Comparison of ENCODE assay signal across 1 mouse cellular context in the genomic region with DNA sequence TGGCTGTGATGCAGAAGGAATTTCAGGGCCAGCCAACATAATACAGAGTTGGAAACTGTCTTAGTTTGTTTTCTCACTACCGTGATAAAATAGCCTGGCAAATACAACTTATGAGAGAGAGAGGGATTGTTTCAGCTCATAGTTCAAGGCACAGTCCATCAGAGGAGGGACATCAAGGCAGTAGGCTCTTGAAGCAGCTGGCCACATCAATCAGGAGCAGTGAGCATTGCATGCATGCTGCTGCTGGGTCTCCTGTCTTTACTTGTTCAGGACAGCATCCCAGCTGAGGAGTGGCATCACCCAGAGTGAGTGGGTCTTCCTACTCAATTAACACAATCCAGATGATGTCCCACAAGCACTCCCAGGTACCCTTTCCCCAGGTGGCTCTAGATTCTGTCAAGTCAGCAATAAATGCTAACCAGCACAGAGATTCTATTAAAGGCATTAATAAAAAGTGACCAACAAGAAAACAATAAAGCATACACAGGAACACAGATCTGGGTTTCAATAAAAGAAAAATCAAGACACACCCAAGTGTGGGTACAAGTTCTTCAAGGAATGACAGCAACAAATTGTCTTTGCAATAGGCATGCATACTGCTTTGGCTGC.
TF ChIP-seq lines count a peak whose summit lies in the region.

No protein-coding gene starts in this region.

TF ChIP-seq in CH12.LX, 34 proteins besides CTCF, POLR2A, EP300 and RAD21 (continued from another document):
- no peak for TF ChIP-seq JUN (IDR thresholded peaks at IDR 0.05; ENCODE audit: insufficient read depth, low read depth, low read length)
